Mouse (Mus musculus) liver, adult 2 months (tissue): ENCODE measurements around the gene Nsd1.

Source experiments
- CTCF ChIP-seq: fragments of 200-500 bp; IDR thresholded peaks from 2 replicates; pipeline ENCODE4 v1.5.1; 2011; ENCODE audit warnings: low read depth, low read length, control low read depth
- POLR2A ChIP-seq: fragments of 200-500 bp; IDR thresholded peaks from 2 replicates; pipeline ENCODE4 v1.6.1; 2011; ENCODE audit warnings: low read length, control low read depth; ENCODE audit not compliant: insufficient read depth; ENCODE audit errors: extremely low read depth

DNA sequence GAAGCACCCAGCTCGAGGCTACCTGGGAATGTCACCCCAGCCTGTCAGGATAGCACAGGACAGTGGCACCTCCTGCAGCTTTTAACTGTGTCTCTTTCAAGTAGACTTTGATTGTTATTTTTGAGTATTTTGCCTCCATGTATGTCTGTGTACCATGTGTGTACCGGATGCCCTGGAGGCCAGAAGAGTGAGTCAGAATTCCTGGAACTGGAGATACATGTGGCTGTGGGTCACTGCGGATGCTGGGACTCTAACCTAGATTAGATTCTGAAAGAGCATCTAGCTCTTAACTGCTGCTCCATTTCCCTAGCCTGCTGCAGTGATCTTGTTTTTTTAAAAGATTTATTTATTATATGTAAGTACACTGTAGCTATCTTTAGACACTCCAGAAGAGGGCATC is 122.7 kb downstream of the Nsd1 start:
- TF ChIP-seq POLR2A (no peak), CTCF (no peak)
